Mouse (Mus musculus) layer of hippocampus, adult 11-12 months (tissue): ENCODE measurements around the gene Acsm5.
"Not testable (repeated sequence)": the region's sequence is repeated elsewhere in the genome, so short reads cannot be mapped to it uniquely, and the experiment has no call there.

Source experiments
- DNase-seq: peaks from one replicate; pipeline ENCODE4 v3.0.0; 2022; ENCODE audit warnings: low spot score

Gene Acsm5

GRCm38 (mm10) chr7:119550471-119551222, 31.4 kb downstream of the Acsm5 start:
- no peak for DNase-seq

GRCm38 (mm10) chr7:119554040-119554439, 34.8 kb downstream of the Acsm5 start, which contains the start of gene Acsm2:
Gene Acsm2 (plus strand): TSS chr7:119554340.
- no peak for DNase-seq

DNA sequence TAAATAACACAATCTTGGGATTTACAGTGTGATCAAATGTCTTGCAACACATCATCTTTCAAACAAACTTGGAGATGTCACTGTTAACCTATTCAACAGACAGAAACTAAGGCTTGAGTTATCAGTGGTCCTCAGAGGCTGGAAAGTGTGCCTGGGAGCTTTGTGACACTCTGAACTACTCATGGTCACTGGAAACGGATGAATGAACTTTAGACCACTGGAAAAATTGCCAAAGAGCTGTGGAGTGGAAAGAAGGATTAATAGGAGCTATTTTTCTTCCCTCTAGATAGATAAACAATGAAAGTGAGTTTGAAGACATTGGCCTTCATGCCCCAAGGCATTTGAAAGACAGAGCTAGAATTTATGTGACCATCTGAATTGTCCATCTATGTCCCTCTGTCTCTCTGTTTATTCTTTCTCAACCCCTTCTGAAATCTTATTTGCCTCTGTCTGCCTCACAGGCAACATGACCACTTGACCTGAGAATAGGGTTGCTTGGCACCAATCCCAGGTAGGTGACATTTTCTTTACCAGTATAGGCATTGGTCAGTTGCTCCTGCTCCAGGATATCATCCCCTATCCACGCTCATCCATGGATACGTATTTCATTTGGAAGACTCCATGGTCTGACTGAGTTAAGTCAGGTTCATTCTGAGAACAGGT, 40.7 kb downstream of the Acsm5 start:
- no peak for DNase-seq

DNA sequence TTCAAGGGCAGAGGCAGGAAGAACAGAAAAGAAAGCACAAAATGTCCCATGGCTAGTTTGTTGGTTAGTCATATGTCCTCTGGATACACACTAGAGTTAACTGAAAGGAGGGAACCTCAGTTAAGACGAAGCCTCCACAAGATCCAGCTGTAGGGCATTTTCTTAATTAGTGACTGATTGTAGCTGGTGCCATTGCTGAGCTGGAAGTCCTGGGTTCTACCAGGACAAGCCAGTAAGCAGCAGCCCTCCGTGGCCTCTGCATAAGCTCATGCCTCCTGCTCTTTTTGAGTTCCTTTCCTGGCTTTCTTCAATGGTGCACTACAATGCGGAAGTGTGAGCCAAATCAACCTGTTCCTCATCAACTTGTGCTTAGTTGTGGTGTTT, 41.2 kb downstream of the Acsm5 start:
- no peak for DNase-seq

DNA sequence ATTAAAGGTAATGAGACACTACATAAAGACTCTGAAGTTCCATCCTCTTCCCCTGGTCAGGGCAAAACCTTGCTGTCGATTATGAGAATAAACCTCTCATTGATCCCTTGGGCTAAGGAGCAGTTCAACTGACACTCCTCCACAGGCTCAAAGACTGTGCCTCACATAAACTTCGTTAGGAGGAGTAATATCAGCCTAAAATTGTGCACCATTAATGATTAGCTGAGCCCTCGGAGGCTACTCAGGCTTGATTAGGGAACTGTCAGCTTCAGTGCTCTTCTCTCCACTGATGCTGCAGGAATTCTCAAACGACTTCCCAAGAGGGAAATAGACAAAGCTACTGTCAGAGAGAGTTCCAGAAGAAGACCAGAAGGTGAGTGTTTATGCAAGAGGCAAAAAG, 42.2 kb downstream of the Acsm5 start:
- DNase-seq, result no peak

- DNase-seq, result not testable (repeated sequence)
Observed at GRCm38 (mm10) chr7:119562476-119562875, 43.2 kb downstream of the Acsm5 start.

GRCm38 (mm10) chr7:119594530-119595107, 75.4 kb downstream of the Acsm5 start:
- no peak for DNase-seq
